Mouse (Mus musculus): ENCODE measurements at regions not wholly inside any gene's neighbourhood (a gene's known extent, or its start where the extent isn't known, plus 50 kb on each side); places are given as distances from the start of the nearest gene placed in this dataset.

DNA sequence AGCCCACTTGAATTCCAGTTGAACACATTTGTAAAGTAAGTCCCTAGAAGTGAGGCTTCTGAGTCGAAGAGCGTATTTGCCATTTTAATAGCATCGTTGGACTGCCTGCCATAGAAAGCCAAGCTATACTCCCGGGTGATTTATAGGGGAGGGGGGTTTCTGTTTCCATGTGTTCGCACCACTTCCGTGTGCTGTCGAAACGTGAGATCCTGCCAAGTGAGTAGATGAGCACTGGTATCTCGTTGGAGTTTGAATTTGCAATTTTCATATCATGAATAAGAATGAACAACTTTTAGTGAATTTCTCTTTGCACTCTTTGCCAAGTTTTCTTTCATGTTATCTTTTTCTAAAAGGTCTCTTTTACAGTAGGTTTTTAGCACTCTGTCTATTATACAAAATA, 128.7 kb downstream of the Tle3 start:
- DNase-seq (ENCODE audit: low spot score), result no peak

GRCm38 (mm10) chr9:61492896-61493295, 120.7 kb downstream of the Tle3 start:
- no peak for DNase-seq (ENCODE audit: low spot score)

DNA sequence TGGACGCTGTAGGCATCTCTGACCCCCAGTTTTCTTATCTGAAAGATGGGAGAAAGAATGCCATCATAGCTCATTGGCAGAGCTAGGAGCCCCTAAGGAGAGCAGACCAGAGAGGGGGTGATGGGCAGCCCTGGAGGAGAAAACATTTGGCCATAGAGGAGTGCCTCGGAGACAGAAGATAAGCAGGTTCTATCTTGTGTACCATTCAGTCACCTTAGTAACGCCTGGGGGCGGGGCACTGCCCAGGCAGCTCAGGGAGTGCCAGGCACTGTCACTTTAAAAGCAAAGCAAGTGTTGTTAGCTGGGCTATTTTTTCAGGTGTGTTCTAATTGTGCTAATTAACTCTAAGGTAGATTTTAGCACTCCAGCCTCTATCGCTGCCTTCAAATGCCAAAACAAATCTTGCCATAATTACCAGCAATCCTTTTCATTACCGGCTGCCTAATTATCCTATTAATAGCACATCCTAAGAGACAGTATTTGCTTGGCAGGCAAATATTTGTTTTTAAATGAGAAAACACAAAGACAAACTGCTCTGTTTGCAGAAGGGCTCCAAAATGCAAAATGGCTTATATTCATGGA, 119.1 kb downstream of the Tle3 start:
- DNase-seq (ENCODE audit: low spot score), result no peak

DNA sequence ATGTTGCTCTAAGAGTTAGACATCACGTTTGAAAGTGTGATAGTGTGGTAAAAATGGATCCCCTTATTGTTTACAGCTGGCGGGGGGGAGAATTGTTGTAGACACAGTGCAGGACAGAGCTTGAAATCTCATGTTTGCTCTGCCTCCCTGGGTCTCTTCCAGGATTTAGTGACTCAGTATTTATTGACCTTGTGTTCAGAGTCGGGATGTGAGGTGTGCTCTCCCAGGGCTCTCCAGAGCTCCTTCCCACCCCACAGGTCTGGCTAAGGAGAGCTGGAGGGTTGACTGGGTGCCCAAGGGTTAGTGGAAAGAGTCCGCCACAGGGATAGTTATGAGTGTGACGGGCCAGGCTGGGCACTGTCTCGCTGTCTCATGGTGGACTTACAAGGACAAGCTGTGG, 117.8 kb downstream of the Tle3 start:
- no peak for DNase-seq (ENCODE audit: low spot score)

GRCm38 (mm10) chr9:61489147-61489546, 117.0 kb downstream of the Tle3 start:
- no peak for DNase-seq (ENCODE audit: low spot score)

DNA sequence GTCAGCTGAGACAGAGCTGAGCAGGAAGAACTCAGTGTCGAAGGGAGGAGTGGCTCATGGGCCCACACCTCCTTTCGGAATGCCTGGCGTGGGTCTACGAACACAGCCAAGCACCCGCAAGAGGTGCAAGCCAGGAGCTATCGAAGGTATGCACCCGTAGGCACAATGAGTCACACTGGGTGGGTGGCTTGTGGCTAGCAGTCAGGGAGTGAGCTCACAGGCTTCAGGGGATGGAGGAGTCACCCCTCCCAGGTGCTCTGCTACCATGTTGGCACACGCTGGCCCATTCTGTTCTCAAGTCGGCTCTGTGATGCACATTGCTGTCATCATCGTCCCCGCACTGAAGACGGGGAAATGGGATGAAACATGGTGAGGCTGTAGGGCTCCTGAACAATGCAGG, 115.7 kb downstream of the Tle3 start:
- DNase-seq (ENCODE audit: low spot score), result no peak

DNA sequence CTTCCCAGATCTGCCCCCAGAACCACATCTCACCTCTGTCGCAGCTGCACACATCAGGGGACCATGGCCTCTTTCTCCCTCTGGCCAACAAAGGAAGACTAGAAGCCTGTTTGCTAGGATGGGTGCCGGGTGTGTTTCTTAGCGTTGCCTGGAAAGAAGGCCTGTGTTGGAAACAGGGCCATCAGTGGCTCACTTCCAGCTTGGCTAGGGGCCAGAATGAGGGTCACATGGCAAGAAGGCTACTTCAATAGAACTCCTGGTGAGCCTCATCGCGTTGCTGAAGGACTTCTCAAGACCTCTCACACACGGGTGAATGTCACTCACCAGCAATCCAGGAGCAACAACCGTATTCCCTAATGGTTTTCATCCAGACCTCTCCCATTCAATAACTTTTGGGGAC, 115.0 kb downstream of the Tle3 start:
- no peak for DNase-seq (ENCODE audit: low spot score)

DNA sequence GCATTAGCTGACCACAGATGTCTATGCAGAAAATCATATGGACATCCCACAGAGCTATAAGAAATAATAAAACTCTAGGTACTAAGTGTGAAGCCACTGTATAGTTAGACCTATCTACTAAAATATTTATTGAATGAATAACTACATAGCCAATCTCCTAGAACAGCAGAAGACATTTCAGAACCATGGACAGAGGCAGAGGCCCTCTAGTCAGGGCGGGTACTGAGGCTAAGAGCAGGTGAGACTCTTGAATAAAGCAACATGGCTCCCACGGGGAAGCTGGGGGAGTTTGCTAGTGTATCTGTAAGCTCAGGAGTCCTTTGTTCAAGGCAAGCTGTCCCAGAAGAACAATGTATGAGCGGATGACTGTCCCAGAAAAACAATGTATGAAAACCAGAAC, 112.2 kb downstream of the Tle3 start:
- no peak for DNase-seq (ENCODE audit: low spot score)

DNA sequence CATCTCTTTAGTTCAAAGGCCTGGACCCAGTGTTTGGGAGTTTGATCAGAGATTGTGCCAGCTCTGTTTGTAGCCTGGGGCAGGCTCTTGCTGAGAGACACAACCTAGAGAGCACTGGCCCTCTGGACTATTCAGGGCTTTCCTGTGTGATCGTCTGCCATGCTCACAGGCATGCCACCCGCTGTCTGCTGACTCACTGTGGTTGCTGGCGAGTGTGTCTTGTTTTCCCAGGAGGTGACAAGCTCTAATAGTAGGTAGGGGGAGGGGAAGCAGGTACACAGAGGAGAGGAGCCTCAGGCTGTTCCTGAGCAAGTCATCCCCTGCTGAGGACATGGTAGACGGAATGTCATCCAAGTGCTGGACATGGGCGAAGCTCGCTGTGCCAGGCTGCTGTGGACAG, 107.5 kb downstream of the Tle3 start:
- no peak for DNase-seq (ENCODE audit: low spot score)

- no peak for DNase-seq (ENCODE audit: low spot score)
Measured at GRCm38 (mm10) chr9:61478862-61479261, 106.7 kb downstream of the Tle3 start.

GRCm38 (mm10) chr9:61476351-61476750, 104.2 kb downstream of the Tle3 start:
- no peak for DNase-seq (ENCODE audit: low spot score)

- DNase-seq (ENCODE audit: low spot score), result no peak
Measured at GRCm38 (mm10) chr9:61470815-61471505, 98.8 kb downstream of the Tle3 start.

DNA sequence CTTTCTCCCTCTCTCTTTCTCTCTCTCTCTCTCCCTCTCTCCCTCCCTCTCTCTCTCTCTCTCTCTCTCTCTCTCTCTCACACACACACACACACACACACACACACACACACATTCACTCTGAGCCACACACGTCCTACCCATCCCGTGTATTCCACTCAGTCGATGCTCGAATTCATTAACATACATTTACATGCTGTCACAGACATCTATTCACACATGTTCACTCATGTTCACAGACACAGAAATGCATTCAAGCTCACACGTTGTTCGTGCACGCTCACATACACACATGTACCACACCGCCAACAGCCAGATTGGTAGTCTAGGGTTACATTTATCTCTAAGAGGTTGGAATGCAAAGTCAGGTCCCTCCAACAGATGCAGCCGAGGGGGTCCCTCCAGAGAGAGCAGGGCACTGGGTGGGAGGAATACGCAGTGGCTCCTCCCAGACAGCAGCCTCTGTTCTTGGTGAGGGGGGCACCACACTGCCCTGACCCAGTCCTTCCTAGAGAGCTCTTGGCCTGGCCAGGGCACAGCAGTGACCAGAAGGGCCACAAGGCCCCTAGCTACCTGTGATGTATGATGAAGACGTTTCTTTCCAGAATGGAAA, 96.8 kb downstream of the Tle3 start:
- no peak for DNase-seq (ENCODE audit: low spot score)

DNA sequence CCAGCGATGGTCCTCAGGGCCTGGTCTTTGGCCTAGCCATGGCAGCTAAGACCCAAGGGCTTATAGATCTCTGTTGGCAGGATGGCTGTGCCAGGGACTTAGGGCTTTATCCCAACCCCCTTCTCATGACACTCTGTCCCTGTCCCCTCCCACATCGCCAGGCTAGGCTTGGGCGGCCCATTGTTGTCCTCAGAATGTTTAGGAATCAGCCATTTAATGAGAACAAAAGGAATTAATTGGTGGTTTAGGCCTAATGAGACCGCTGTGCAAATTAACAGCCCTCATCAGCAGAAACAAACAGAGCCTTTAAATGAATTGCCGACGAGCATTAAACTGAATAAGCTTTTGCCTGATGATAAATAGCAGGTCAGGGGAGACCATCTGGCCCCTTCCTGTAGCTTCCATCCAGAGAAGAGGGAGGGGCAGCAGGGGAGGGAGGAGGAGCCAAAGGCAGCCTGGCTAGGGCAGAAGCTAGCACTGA, 96.2 kb downstream of the Tle3 start:
- DNase-seq (ENCODE audit: low spot score), result no peak
